Comparison of ENCODE assay signal across 8 mouse cellular contexts in genomic region chr4:141857422-141857930, GRCm38 (mm10). TPM values are rescaled to one million over a fixed set of nuclear protein-coding genes. Genes with fewer than 3 reads are reported as not detected.
DNase-seq lines count a peak whose midpoint lies in the region; ATAC-seq and TF ChIP-seq lines count a peak whose summit lies in the region.

No protein-coding gene starts in this region.

- peak; percentile 71 for DNase-seq in ovary, postnatal 10 days (ENCODE audit: low spot score)
- DNase-seq in ovary, adult 18-20 months (ENCODE audit: low spot score) = no peak
- DNase-seq in embryo, embryonic 11 days = peak; percentile 81
- peak; percentile 68 to 83 for DNase-seq in gastrocnemius, postnatal 36 days
- DNase-seq in left cerebral cortex, postnatal 4 days = peak; percentile 83
- peak; percentile 23 to 68 for DNase-seq in spleen, adult 2 months (ENCODE audit: low read depth in 1 of 2, low spot score in 2 of 2)

- H3K27ac ChIP-seq in intestine, embryonic 15.5 days = peak overlapping the region; percentile 51; the same call in 1 of the 2 replicates
- H3K27ac ChIP-seq in midbrain, embryonic 13.5 days = peak overlapping the region; percentile 58
- H3K27ac ChIP-seq in spleen, adult 2 months (ENCODE audit: insufficient read depth, low read length) = no peak overlapping the region

- intact Hi-C loops in gastrocnemius, postnatal 36 days (cut with DNase I) = no loop called here
- intact Hi-C loops in left cerebral cortex, postnatal 4 days (cut with DNase I) = no loop called here

- H3K27me3 ChIP-seq in intestine, embryonic 15.5 days (replicated peaks) = no peaks in the 10 kb centered on the region
- no peaks in the 10 kb centered on the region for H3K27me3 ChIP-seq in midbrain, embryonic 13.5 days
- no peaks in the 10 kb centered on the region for H3K27me3 ChIP-seq in spleen, adult 2 months (ENCODE audit: control insufficient read depth, insufficient read depth, low read length)

- TF ChIP-seq POLR2A in spleen, adult 2 months (IDR thresholded peaks at IDR 0.05; ENCODE audit: low read depth, low read length) = no peak

- WGBS in intestine, embryonic 15.5 days = 19% methylated on average over 10 of the region's 10 CpGs
- WGBS in midbrain, embryonic 13.5 days = 18% methylated on average over 10 of the region's 10 CpGs
- 14% methylated on average over 10 of the region's 10 CpGs for WGBS in spleen, adult 2 months

- TF ChIP-seq CTCF in spleen, adult 2 months (IDR thresholded peaks at IDR 0.05; ENCODE audit: extremely low read depth, insufficient read depth, insufficient read length, insufficient replicate concordance) = peak; percentile 97

- H3K9ac ChIP-seq in intestine, embryonic 15.5 days = no peak overlapping the region
- H3K9ac ChIP-seq in midbrain, embryonic 13.5 days (replicated peaks) = no peak overlapping the region

- no peaks in the 10 kb centered on the region for H3K9me3 ChIP-seq in intestine, embryonic 15.5 days
- no peaks in the 10 kb centered on the region for H3K9me3 ChIP-seq in midbrain, embryonic 13.5 days

- no peak overlapping the region for H3K4me3 ChIP-seq in intestine, embryonic 15.5 days (replicated peaks)
- no peak overlapping the region for H3K4me3 ChIP-seq in midbrain, embryonic 13.5 days (replicated peaks)
- H3K4me3 ChIP-seq in spleen, adult 2 months (ENCODE audit: extremely low read depth, insufficient read depth, insufficient read length) = no peak overlapping the region

- peaks cover 13% of the 10 kb centered on the region; the same call in 1 of the 2 replicates for H3K36me3 ChIP-seq in intestine, embryonic 15.5 days
- H3K36me3 ChIP-seq in midbrain, embryonic 13.5 days = peaks cover 38% of the 10 kb centered on the region
- H3K36me3 ChIP-seq in spleen, adult 2 months (ENCODE audit: control insufficient read depth, insufficient read depth, low read length) = peaks cover 23% of the 10 kb centered on the region

- peaks cover 15% of the 10 kb centered on the region; the same call in 1 of the 2 replicates for H3K4me1 ChIP-seq in intestine, embryonic 15.5 days (replicated peaks)
- peaks cover 4% of the 10 kb centered on the region for H3K4me1 ChIP-seq in midbrain, embryonic 13.5 days (replicated peaks)
- H3K4me1 ChIP-seq in spleen, adult 2 months (ENCODE audit: control insufficient read depth, insufficient read depth, insufficient read length) = peaks cover under 1% of the 10 kb centered on the region; the same call in 1 of the 2 replicates

- H3K4me2 ChIP-seq in intestine, embryonic 15.5 days (replicated peaks) = no peak overlapping the region
- 0 out of 2 replicates have a peak overlapping the region, but pooled peaks have one; percentile 23 for H3K4me2 ChIP-seq in midbrain, embryonic 13.5 days (replicated peaks)

- ATAC-seq in intestine, embryonic 15.5 days = peak; percentile 61
- ATAC-seq in midbrain, embryonic 13.5 days = peak; percentile 85

RNA-seq across cellular contexts. Expression of gene Ctrc, which starts 11.3 kb away (rescaled TPM):
- not detected for total RNA-seq in gastrocnemius, postnatal 36 days (2021)
- 0.45 and 0.97 TPM in 2 replicates for polyA plus RNA-seq in intestine, embryonic 15.5 days (2015; fragmentation: Nextera tagmentation; extraction: Ambion mirVana)
- not detected for total RNA-seq in left cerebral cortex, postnatal 4 days (2021)
- not detected in 2 replicates for polyA plus RNA-seq in midbrain, embryonic 13.5 days (2015; fragmentation: Nextera tagmentation; extraction: Ambion mirVana)
- 84.6 and 1,887 TPM in 2 replicates for polyA plus RNA-seq in spleen, adult 2 months (2012; rRNA removed)

RNA-seq across cellular contexts. Expression of gene Efhd2, which starts 17.2 kb away (rescaled TPM):
- total RNA-seq in gastrocnemius, postnatal 36 days (2021) = 1 to 10 TPM; 5.8 to 6.4 TPM
- polyA plus RNA-seq in intestine, embryonic 15.5 days (2015; fragmentation: Nextera tagmentation; extraction: Ambion mirVana) = 136 and 138 TPM in 2 replicates
- 10 to 100 TPM; 29.5 to 31.8 TPM for total RNA-seq in left cerebral cortex, postnatal 4 days (2021)
- polyA plus RNA-seq in midbrain, embryonic 13.5 days (2015; fragmentation: Nextera tagmentation; extraction: Ambion mirVana) = 72.6 and 89.7 TPM in 2 replicates
- polyA plus RNA-seq in spleen, adult 2 months (2012; rRNA removed) = 108 and 129 TPM in 2 replicates

RNA-seq across cellular contexts. Expression of gene Cela2a, which starts 31.5 kb away (rescaled TPM):
- total RNA-seq in gastrocnemius, postnatal 36 days (2021) = not detected
- polyA plus RNA-seq in intestine, embryonic 15.5 days (2015; fragmentation: Nextera tagmentation; extraction: Ambion mirVana) = 131 and 571 TPM in 2 replicates
- total RNA-seq in left cerebral cortex, postnatal 4 days (2021) = not detected
- not detected in 2 replicates for polyA plus RNA-seq in midbrain, embryonic 13.5 days (2015; fragmentation: Nextera tagmentation; extraction: Ambion mirVana)
- polyA plus RNA-seq in spleen, adult 2 months (2012; rRNA removed) = 18,445 and 18,883 TPM in 2 replicates

Comparison
In these comparisons a context has a peak if more than half of its experiments do, and no peak if none do; other contexts are left out.
1. RNA of gene Ctrc, which starts 11.3 kb away (polyA plus RNA-seq): 84.6 to 1,887 TPM in spleen, adult 2 months; 0.45 to 0.97 TPM in intestine, embryonic 15.5 days and not detected in midbrain, embryonic 13.5 days; every median in the first group is over 10 times any median in the second.
2. RNA of gene Cela2a, which starts 31.5 kb away (polyA plus RNA-seq): 18,445 to 18,883 TPM in spleen, adult 2 months; 131 to 571 TPM in intestine, embryonic 15.5 days and not detected in midbrain, embryonic 13.5 days; every median in the first group is over 10 times any median in the second.